Mouse (Mus musculus) MEL (cell line): ENCODE data around the gene Cabp4. TPM values are rescaled to one million over a fixed set of nuclear protein-coding genes. Genes with fewer than 3 reads are reported as not detected.
A peak's percentile ranks its signal among the peaks of the same experiment; 100 is the strongest.

ENCODE experiments used
- DNase-seq: peaks from one replicate; pipeline ENCODE4 v3.0.0; 2011; ENCODE audit warnings: low read depth, low spot score
- H3K27ac ChIP-seq: 2 replicates; pipeline ENCODE4 v1.5.1; 2012; ENCODE audit warnings: low read depth, mild to moderate bottlenecking, control low read depth, low read length, moderate library complexity; ENCODE audit not compliant: control insufficient read depth
- H3K27me3 ChIP-seq, 2 experiments: fragments of 150-350 bp in 1 of 2; sonication (generic) in 1 of 2; 2 replicates each; pipeline ENCODE4 v1.6.1; 2012; ENCODE audit warnings: low read length in 2 of 2, mild to moderate bottlenecking in 2 of 2, improper control_type of control experiment in 1 of 2, moderate library complexity in 1 of 2; ENCODE audit not compliant: insufficient read depth in 2 of 2, control insufficient read depth in 1 of 2
- H3K36me3 ChIP-seq, 2 experiments: 2 replicates each; pipeline ENCODE4 v1.6.1; 2012 to 2014; ENCODE audit warnings: low read length in 2 of 2, improper control_type of control experiment in 1 of 2, inconsistent platforms in 1 of 2, mild to moderate bottlenecking in 1 of 2; ENCODE audit not compliant: insufficient read depth in 2 of 2, control insufficient read depth in 1 of 2
- H3K4me1 ChIP-seq, 2 experiments: fragments of 150-350 bp in 1 of 2; sonication (generic) in 1 of 2; 2 replicates each; pipeline ENCODE4 v1.6.1; 2012; ENCODE audit warnings: low read length in 2 of 2, improper control_type of control experiment in 1 of 2, mild to moderate bottlenecking in 1 of 2; ENCODE audit not compliant: insufficient read depth in 2 of 2, control insufficient read depth in 1 of 2
- H3K4me3 ChIP-seq, 2 experiments: fragments of 150-350 bp in 1 of 2; sonication (generic) in 1 of 2; 2 replicates each; pipeline ENCODE4 v1.5.1; 2012; ENCODE audit warnings: low read depth in 2 of 2, low read length in 2 of 2, mild to moderate bottlenecking in 2 of 2, moderate library complexity in 2 of 2, control low read depth in 1 of 2, improper control_type of control experiment in 1 of 2; ENCODE audit not compliant: control insufficient read depth in 1 of 2, insufficient read depth in 1 of 2
- H3K79me2 ChIP-seq: 2 replicates; pipeline ENCODE4 v1.6.1; 2012; ENCODE audit warnings: mild to moderate bottlenecking, low read length, moderate library complexity; ENCODE audit not compliant: control insufficient read depth, poor library complexity, insufficient read depth
- H3K9ac ChIP-seq: 2 replicates; pipeline ENCODE4 v1.6.1; 2012; ENCODE audit warnings: low read depth, mild to moderate bottlenecking, control low read depth, low read length, moderate library complexity; ENCODE audit not compliant: control insufficient read depth, poor library complexity, severe bottlenecking
- H3K9me3 ChIP-seq: fragments of 150-350 bp; sonication (generic); replicated peaks from 2 replicates; pipeline ENCODE4 v1.6.1; 2012; ENCODE audit warnings: mild to moderate bottlenecking, low read length, improper control_type of control experiment, moderate library complexity; ENCODE audit not compliant: insufficient read depth
- CHD1 ChIP-seq: IDR thresholded peaks from 2 replicates; pipeline ENCODE4 v1.6.1; 2012; ENCODE audit warnings: low read depth, mild to moderate bottlenecking, inconsistent platforms, low read length, improper control_type of control experiment
- CHD2 ChIP-seq: IDR thresholded peaks from 2 replicates; pipeline ENCODE4 v1.6.1; 2011; ENCODE audit warnings: low read length, improper control_type of control experiment
- CTCF ChIP-seq, 3 experiments: IDR thresholded peaks in 2 of 3; conservative IDR thresholded peaks in 1 of 3; 2 replicates each; pipeline ENCODE4 v1.5.1; 2011 to 2012; ENCODE audit warnings: low read length in 3 of 3, low read depth in 2 of 3, mild to moderate bottlenecking in 2 of 3, improper control_type of control experiment in 1 of 3, inconsistent platforms in 1 of 3, mixed read lengths in 1 of 3, moderate library complexity in 1 of 3; ENCODE audit not compliant: control insufficient read depth in 1 of 3, insufficient read depth in 1 of 3, poor library complexity in 1 of 3, severe bottlenecking in 1 of 3
- E2F4 ChIP-seq: IDR thresholded peaks from 2 replicates; pipeline ENCODE4 v1.6.1; 2011; ENCODE audit warnings: low read depth, low read length, improper control_type of control experiment, borderline replicate concordance
- ELF1 ChIP-seq: IDR thresholded peaks from 2 replicates; pipeline ENCODE4 v1.6.1; 2014; ENCODE audit warnings: low read depth, mild to moderate bottlenecking, inconsistent platforms, low read length, improper control_type of control experiment, moderate library complexity
- ETS1 ChIP-seq: IDR thresholded peaks from 2 replicates; pipeline ENCODE4 v1.6.1; 2012; ENCODE audit warnings: low read depth, mild to moderate bottlenecking, inconsistent platforms, low read length, improper control_type of control experiment, moderate library complexity
- GATA1 ChIP-seq: IDR thresholded peaks from 2 replicates; pipeline ENCODE4 v1.6.1; 2011; ENCODE audit warnings: low read depth, low read length, improper control_type of control experiment
- JUND ChIP-seq: IDR thresholded peaks from 2 replicates; pipeline ENCODE4 v1.6.1; 2011; ENCODE audit warnings: low read depth, mild to moderate bottlenecking, improper control_type of control experiment, low read length
- MAFK ChIP-seq: IDR thresholded peaks from 2 replicates; pipeline ENCODE4 v1.6.1; 2011; ENCODE audit warnings: low read depth, mild to moderate bottlenecking, low read length, improper control_type of control experiment, borderline replicate concordance
- MAX ChIP-seq: IDR thresholded peaks from 2 replicates; pipeline ENCODE4 v1.6.1; 2011; ENCODE audit warnings: low read length, improper control_type of control experiment
- MEF2A ChIP-seq: IDR thresholded peaks from 2 replicates; pipeline ENCODE4 v1.6.1; 2014; ENCODE audit warnings: low read depth, mild to moderate bottlenecking, inconsistent platforms, low read length, improper control_type of control experiment; ENCODE audit not compliant: poor library complexity, insufficient replicate concordance, severe bottlenecking; ENCODE audit errors: extremely low read depth
- MYB ChIP-seq: IDR thresholded peaks from 2 replicates; pipeline ENCODE4 v1.6.1; 2011; ENCODE audit warnings: mild to moderate bottlenecking, low read depth, low read length, improper control_type of control experiment
- MYC ChIP-seq: IDR thresholded peaks from 2 replicates; pipeline ENCODE4 v1.6.1; 2011; ENCODE audit warnings: low read depth, mild to moderate bottlenecking, low read length, improper control_type of control experiment, moderate library complexity
- NRF1 ChIP-seq: IDR thresholded peaks from 2 replicates; pipeline ENCODE4 v1.6.1; 2014; ENCODE audit warnings: low read depth, mild to moderate bottlenecking, inconsistent platforms, low read length, improper control_type of control experiment, moderate library complexity; ENCODE audit not compliant: poor library complexity, insufficient read depth, severe bottlenecking
- POLR2AphosphoS2 ChIP-seq: IDR thresholded peaks from 2 replicates; pipeline ENCODE4 v1.6.1; 2011; ENCODE audit warnings: low read length, improper control_type of control experiment
- SIN3A ChIP-seq: IDR thresholded peaks from 2 replicates; pipeline ENCODE4 v1.6.1; 2012; ENCODE audit warnings: low read length, improper control_type of control experiment, inconsistent platforms
- SMC3 ChIP-seq: IDR thresholded peaks from 2 replicates; pipeline ENCODE4 v1.6.1; 2011; ENCODE audit warnings: low read depth, low read length, improper control_type of control experiment
- TAL1 ChIP-seq: IDR thresholded peaks from 2 replicates; pipeline ENCODE4 v1.6.1; 2012; ENCODE audit warnings: mild to moderate bottlenecking, inconsistent platforms, low read length, moderate library complexity, mixed read lengths
- TBP ChIP-seq: IDR thresholded peaks from 2 replicates; pipeline ENCODE4 v1.8.0; 2011; ENCODE audit warnings: low read depth, low read length, improper control_type of control experiment
- TCF12 ChIP-seq: IDR thresholded peaks from 2 replicates; pipeline ENCODE4 v1.6.1; 2014; ENCODE audit warnings: low read depth, mild to moderate bottlenecking, inconsistent platforms, low read length, improper control_type of control experiment, moderate library complexity
- UBTF ChIP-seq: IDR thresholded peaks from 2 replicates; pipeline ENCODE4 v1.6.1; 2012; ENCODE audit warnings: low read depth, mild to moderate bottlenecking, inconsistent platforms, low read length, improper control_type of control experiment, moderate library complexity, borderline replicate concordance; ENCODE audit not compliant: insufficient read depth
- ZC3H11A ChIP-seq: IDR thresholded peaks from 2 replicates; pipeline ENCODE4 v1.6.1; 2012; ENCODE audit warnings: low read depth, mild to moderate bottlenecking, inconsistent platforms, low read length, improper control_type of control experiment
- ZKSCAN1 ChIP-seq: IDR thresholded peaks from 2 replicates; pipeline ENCODE4 v1.6.1; 2012; ENCODE audit warnings: low read depth, mild to moderate bottlenecking, inconsistent platforms, low read length, improper control_type of control experiment, moderate library complexity
- ZMIZ1 ChIP-seq: IDR thresholded peaks from 2 replicates; pipeline ENCODE4 v1.6.1; 2012; ENCODE audit warnings: low read depth, mild to moderate bottlenecking, inconsistent platforms, low read length, improper control_type of control experiment, moderate library complexity
- ZNF384 ChIP-seq: IDR thresholded peaks from 2 replicates; pipeline ENCODE4 v1.6.1; 2012; ENCODE audit warnings: low read depth, mild to moderate bottlenecking, inconsistent platforms, low read length, improper control_type of control experiment
- polyA plus RNA-seq, 2 experiments: library from polyadenylated mRNA; stranded (reverse) in 1 of 2; unstranded in 1 of 2; fragments of >175 nt in 1 of 2; fragments of >200 nt in 1 of 2; gene quantifications; 2 replicates each; pipeline versions ENCODE4 v1.2.1 to v1.2.4; 2012; ENCODE audit warnings: low replicate concordance in 2 of 2, low read depth in 1 of 2; ENCODE audit not compliant: insufficient read length in 2 of 2, insufficient read depth in 1 of 2, missing spikeins in 1 of 2
- total RNA-seq: library from RNA; depleted of rRNA; stranded (reverse); fragments of 300-350 nt; gene quantifications from 2 replicates; pipeline ENCODE4 v1.2.3, GENCODE M21; 2012; rRNA removed

The Cabp4 gene
- total RNA-seq = 0.08 and 0.13 TPM in 2 replicates
- under 1 TPM in 1 of 2 experiments, not detected in 1; 0.24 TPM for polyA plus RNA-seq

DNA sequence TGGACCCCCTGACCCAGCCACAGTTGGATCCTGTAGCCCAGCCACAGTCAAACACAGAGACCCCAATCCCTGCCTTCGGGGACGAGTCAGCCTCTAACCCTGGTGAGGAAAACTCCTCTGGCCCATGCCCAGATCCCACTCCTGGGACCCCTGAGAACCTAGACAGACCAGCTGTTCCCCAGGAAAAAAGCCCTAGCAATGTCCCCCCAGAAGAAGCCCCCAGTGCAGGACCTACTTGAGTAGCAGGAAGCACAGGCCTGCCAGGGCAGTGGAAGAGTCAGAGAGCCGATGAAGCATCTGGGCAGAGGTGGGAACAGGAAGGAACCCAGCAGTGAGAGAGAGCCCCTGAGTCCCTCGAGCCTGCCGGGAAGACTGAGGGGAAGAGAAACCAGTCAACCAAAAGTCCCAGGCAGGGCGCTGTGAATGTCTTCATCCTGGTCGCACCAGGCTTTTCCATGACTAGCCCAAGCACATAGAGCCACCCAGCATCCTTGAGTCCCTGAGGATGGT lies at the start of gene Cabp4:
Cabp4 (minus strand) TSS at position 275 of the 510 bp plus-strand sequence.
- peaks cover 5% of the 10 kb centered on the region in 2 experiments; a peak in 2 of 4 replicates for H3K4me1 ChIP-seq
- no peak for TF ChIP-seq ZNF384
- no peak for TF ChIP-seq MYB
- TF ChIP-seq E2F4 = no peak
- TF ChIP-seq CHD1 = no peak
- TF ChIP-seq GATA1 = no peak
- TF ChIP-seq TBP = no peak
- TF ChIP-seq MAFK = no peak
- no peak for TF ChIP-seq ZC3H11A
- no peak for TF ChIP-seq UBTF
- no peak for TF ChIP-seq TCF12
- no peak for TF ChIP-seq MEF2A
- TF ChIP-seq CTCF (IDR thresholded peaks at IDR 0.05 in 2 of 3, conservative IDR thresholded peaks at IDR 0.05 in 1 of 3; ENCODE audit: control insufficient read depth in 1 of 3, insufficient read depth in 1 of 3, low read depth in 2 of 3, low read length in 3 of 3, poor library complexity in 1 of 3, severe bottlenecking in 1 of 3) = no peak
- no peak for TF ChIP-seq TAL1
- no peak for TF ChIP-seq SMC3
- no peak for TF ChIP-seq ETS1
- TF ChIP-seq ZKSCAN1 = no peak
- no peak for TF ChIP-seq ELF1
- no peak for TF ChIP-seq MAX
- TF ChIP-seq ZMIZ1 = no peak
- H3K9me3 ChIP-seq = no peaks in the 10 kb centered on the region
- no peak for DNase-seq
- peaks cover 0 to 3% of the 10 kb centered on the region in 2 experiments; a peak in 1 of 4 replicates for H3K36me3 ChIP-seq
- H3K27me3 ChIP-seq = no peaks in the 10 kb centered on the region; a peak in 1 of 4 replicates
- no peak within 1 kb of the TSS for H3K4me3 ChIP-seq
- no peak within 1 kb of the TSS for H3K27ac ChIP-seq
- peaks cover 1% of the 10 kb centered on the region for H3K79me2 ChIP-seq
- H3K9ac ChIP-seq = no peak within 1 kb of the TSS

DNA sequence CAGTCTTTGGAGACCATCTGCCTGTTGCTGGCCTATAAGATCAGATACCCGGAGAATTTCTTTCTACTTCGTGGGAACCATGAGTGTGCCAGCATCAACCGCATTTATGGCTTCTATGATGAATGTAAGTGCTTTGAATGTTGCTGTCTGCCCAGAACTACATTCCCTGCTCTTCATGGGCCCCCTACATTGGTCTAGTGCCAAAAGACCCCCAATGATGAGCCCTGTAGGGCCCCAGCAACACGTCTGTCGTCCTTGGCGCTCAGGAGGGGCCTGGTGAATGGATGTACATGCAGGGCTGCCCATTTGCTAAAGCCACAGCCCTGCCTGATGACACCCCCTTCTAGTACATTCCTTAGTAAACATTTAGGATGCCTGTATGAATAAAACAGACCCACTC lies 49.3 kb upstream of the Cabp4 start:
- H3K27me3 ChIP-seq = no peaks in the 10 kb centered on the region
- TF ChIP-seq CHD1 (no peak), MYB (no peak), MYC (no peak), ZKSCAN1 (no peak), E2F4 (no peak), JUND (no peak), CHD2 (no peak), NRF1 (no peak), SIN3A (no peak), MAX (no peak), POLR2AphosphoS2 (no peak)
- H3K9me3 ChIP-seq = no peaks in the 10 kb centered on the region
- DNase-seq = peak; percentile 11
- peaks cover 28% of the 10 kb centered on the region for H3K79me2 ChIP-seq
- H3K36me3 ChIP-seq = peaks cover 6 to 19% of the 10 kb centered on the region in 2 experiments; a peak in 3 of 4 replicates
- H3K4me1 ChIP-seq = peaks cover 6 to 20% of the 10 kb centered on the region in 2 experiments
- peak overlapping the region; percentile 99 for H3K9ac ChIP-seq
- H3K27ac ChIP-seq = peak overlapping the region; percentile 9; the same call in 1 of the 2 replicates
- H3K4me3 ChIP-seq = peak overlapping the region; percentile 85 to 88
